In genomic region chr14:114656636-114657035, GRCm38 (mm10) we compare ENCODE assay signal across 26 mouse cellular contexts.
DNase-seq lines count a peak whose midpoint lies in the region; ATAC-seq and TF ChIP-seq lines count a peak whose summit lies in the region.
"Had no signal": no experiment of that assay in that cellular context is flagged by ENCODE, and none has a peak within 500 bp of the region (broad histone marks: within the 10 kb centered on the region; RNA-seq: fewer than 3 reads in every experiment).

No protein-coding gene starts in this region.

- H3K9ac ChIP-seq in kidney, embryonic 16.5 days (replicated peaks; ENCODE audit: low read length), result no peak overlapping the region
- H3K9ac ChIP-seq: forebrain, embryonic 13.5 days; heart, embryonic 15.5 days; liver, embryonic 15.5 days; lung, embryonic 15.5 days; midbrain, embryonic 12.5 days; stomach, embryonic 15.5 days had no signal

- ATAC-seq in kidney, embryonic 16.5 days (ENCODE audit: low FRiP score, low TSS enrichment), result peak; percentile 71; the same call in 1 of the 2 replicates
- ATAC-seq: forebrain, embryonic 13.5 days; hindbrain, embryonic 16.5 days had no signal

- WGBS in kidney, adult 2 months, result 18% methylated on average over 1 of the region's 1 CpGs
- 66% methylated on average over 1 of the region's 1 CpGs for WGBS in kidney, embryonic 16.5 days

- no peak for TF ChIP-seq CTCF in kidney, adult 2 months (conservative IDR thresholded peaks at IDR 0.05; ENCODE audit: insufficient read depth, insufficient read length, low read depth, low read length)

- no peaks in the 10 kb centered on the region for H3K36me3 ChIP-seq in kidney, adult 2 months (ENCODE audit: control insufficient read depth, insufficient read depth, low read length)
- H3K36me3 ChIP-seq in kidney, embryonic 16.5 days (ENCODE audit: insufficient read depth, low read length), result no peaks in the 10 kb centered on the region
- H3K36me3 ChIP-seq: G1E; heart, embryonic 10.5 days; heart, embryonic 15.5 days; liver, embryonic 15.5 days; lung, embryonic 15.5 days; midbrain, embryonic 12.5 days; stomach, embryonic 15.5 days had no signal

- no peak for TF ChIP-seq POLR2A in kidney, adult 2 months (IDR thresholded peaks at IDR 0.05; ENCODE audit: low read depth, low read length)

- H3K4me3 ChIP-seq in kidney, adult 2 months (ENCODE audit: insufficient read depth, low read depth, low read length), result no peak overlapping the region
- no peak overlapping the region for H3K4me3 ChIP-seq in kidney, embryonic 16.5 days (ENCODE audit: low read length)
- H3K4me3 ChIP-seq: forebrain, embryonic 13.5 days; heart, embryonic 10.5 days; heart, embryonic 15.5 days; liver, embryonic 15.5 days; lung, embryonic 15.5 days; megakaryocyte, embryonic 14.5 days; midbrain, embryonic 12.5 days; stomach, embryonic 15.5 days had no signal

- H3K27ac ChIP-seq in kidney, adult 2 months (ENCODE audit: insufficient read depth, low read depth, low read length), result no peak overlapping the region
- H3K27ac ChIP-seq in kidney, embryonic 16.5 days (ENCODE audit: low read length), result no peak overlapping the region
- H3K27ac ChIP-seq: forebrain, embryonic 13.5 days; heart, embryonic 10.5 days; heart, embryonic 15.5 days; liver, embryonic 15.5 days; lung, embryonic 15.5 days; midbrain, embryonic 12.5 days; stomach, embryonic 15.5 days had no signal

- no peaks in the 10 kb centered on the region for H3K27me3 ChIP-seq in kidney, adult 2 months (replicated peaks; ENCODE audit: control insufficient read depth, insufficient read depth, low read length)
- H3K27me3 ChIP-seq in kidney, embryonic 16.5 days (ENCODE audit: insufficient read depth, low read length), result no peaks in the 10 kb centered on the region
- H3K27me3 ChIP-seq: forebrain, embryonic 13.5 days; heart, embryonic 15.5 days; liver, embryonic 15.5 days; lung, embryonic 15.5 days; megakaryocyte, embryonic 14.5 days; midbrain, embryonic 12.5 days; stomach, embryonic 15.5 days had no signal

- no peaks in the 10 kb centered on the region for H3K9me3 ChIP-seq in kidney, embryonic 16.5 days (ENCODE audit: low read length)
- H3K9me3 ChIP-seq: forebrain, embryonic 13.5 days; heart, embryonic 10.5 days; heart, embryonic 15.5 days; liver, embryonic 15.5 days; lung, embryonic 15.5 days; midbrain, embryonic 12.5 days; stomach, embryonic 15.5 days had no signal

- H3K4me2 ChIP-seq in kidney, embryonic 16.5 days (replicated peaks; ENCODE audit: low read depth, low read length), result no peak overlapping the region
- H3K4me2 ChIP-seq: forebrain, embryonic 13.5 days; heart, embryonic 15.5 days; liver, embryonic 15.5 days; lung, embryonic 15.5 days; midbrain, embryonic 12.5 days; stomach, embryonic 15.5 days had no signal

- no peaks in the 10 kb centered on the region for H3K4me1 ChIP-seq in kidney, adult 2 months (ENCODE audit: control insufficient read depth, insufficient read depth, low read length)
- H3K4me1 ChIP-seq in kidney, embryonic 16.5 days (ENCODE audit: insufficient read depth, low read length), result no peaks in the 10 kb centered on the region
- H3K4me1 ChIP-seq: forebrain, embryonic 13.5 days; heart, embryonic 10.5 days; heart, embryonic 15.5 days; liver, embryonic 15.5 days; lung, embryonic 15.5 days; megakaryocyte, embryonic 14.5 days; midbrain, embryonic 12.5 days; stomach, embryonic 15.5 days had no signal

- DNase-seq in kidney, adult 11 months, result peak; percentile 22
- no peak for DNase-seq in kidney, adult 18-20 months
- DNase-seq in kidney, adult 2 months, result peak; percentile 73
- peak; percentile 3 to 8 for DNase-seq in kidney, postnatal 4 days
- no peak for DNase-seq in lung, postnatal 36 days
- DNase-seq in thymus, postnatal 0 days (ENCODE audit: low spot score), result no peak
- DNase-seq: adrenal gland, postnatal 14 days; cerebellum, adult 18-20 months; cerebellum, postnatal 10 days; gastrocnemius, postnatal 14 days; layer of hippocampus, postnatal 36 days; left cerebral cortex, postnatal 4 days; retina, postnatal 1 day; right cerebral cortex, postnatal 14 days; thymus, postnatal 25 days had no signal

Comparison
In these comparisons a context has a peak if more than half of its experiments do, and no peak if none do; other contexts are left out.
1. DNase-seq: peak in kidney, adult 11 months (single experiment), kidney, adult 2 months (single experiment) and kidney, postnatal 4 days (2 of 2); none in kidney, adult 18-20 months (single experiment), lung, postnatal 36 days (single experiment) and thymus, postnatal 0 days (single experiment).